Mouse (Mus musculus) G1E (cell line): ENCODE data around the gene Pigl.

Experiments
- CTCF ChIP-seq: IDR thresholded peaks from 2 replicates; pipeline ENCODE4 v1.5.1; 2012; ENCODE audit warnings: low read depth, low read length, inconsistent platforms, mixed read lengths
- GATA1 ChIP-seq: IDR thresholded peaks from 2 replicates; pipeline ENCODE4 v1.6.1; 2012; ENCODE audit warnings: borderline replicate concordance, low read length, inconsistent platforms, mixed read lengths
- POLR2AphosphoS5 ChIP-seq: IDR thresholded peaks from 2 replicates; pipeline ENCODE4 v1.6.1; 2012; ENCODE audit warnings: low read depth, low read length, inconsistent platforms; ENCODE audit not compliant: insufficient replicate concordance
- TAL1 ChIP-seq: conservative IDR thresholded peaks from 2 replicates; pipeline ENCODE4 v1.6.1; 2012; ENCODE audit warnings: low read depth, low read length, inconsistent platforms, mixed read lengths

GRCm38 (mm10) chr11:62456021-62456482 lies 2.2 kb upstream of the Pigl start:
- TF ChIP-seq CTCF (no peak), POLR2AphosphoS5 (no peak), GATA1 (no peak), TAL1 (no peak)
